Mouse (Mus musculus) liver, embryonic 16.5 days (tissue): ENCODE data around the gene Vdr. TPM values are rescaled to one million over a fixed set of nuclear protein-coding genes. Genes with fewer than 3 reads are reported as not detected.

ENCODE experiments used
- ATAC-seq: fragments of 200-750 bp; cut with Nextera tagmentation; 2 replicates; pipeline ENCODE4 v1.8.0; 2017; ENCODE audit warnings: low read depth, mild to moderate bottlenecking, moderate number of reproducible peaks, moderate library complexity
- H3K27ac ChIP-seq: fragments of 300-500 bp; sonication (generic); 2 replicates; pipeline ENCODE4 v1.5.1; 2014; ENCODE audit warnings: mild to moderate bottlenecking, low read length
- H3K27me3 ChIP-seq: fragments of 300-500 bp; sonication (generic); 2 replicates; pipeline ENCODE4 v1.6.1; 2014; ENCODE audit warnings: low read depth, low read length, mixed read lengths; ENCODE audit not compliant: control insufficient read depth, insufficient read depth
- H3K36me3 ChIP-seq: fragments of 300-500 bp; sonication (generic); 2 replicates; pipeline ENCODE4 v1.6.1; 2014; ENCODE audit warnings: mild to moderate bottlenecking; ENCODE audit not compliant: control insufficient read depth, insufficient read depth
- H3K4me1 ChIP-seq: fragments of 300-500 bp; sonication (generic); 2 replicates; pipeline ENCODE4 v1.6.1; 2014; ENCODE audit warnings: low read depth, low read length, mixed read lengths; ENCODE audit not compliant: control insufficient read depth
- H3K4me2 ChIP-seq: fragments of 300-500 bp; sonication (generic); 2 replicates; pipeline ENCODE4 v1.6.1; 2014; ENCODE audit warnings: low read depth, low read length, mixed read lengths
- H3K4me3 ChIP-seq: fragments of 300-500 bp; sonication (generic); 2 replicates; pipeline ENCODE4 v1.5.1; 2014; ENCODE audit warnings: low read depth, mild to moderate bottlenecking, low read length
- H3K9ac ChIP-seq: fragments of 300-500 bp; sonication (generic); 2 replicates; pipeline ENCODE4 v1.6.1; 2014; ENCODE audit warnings: low read depth, low read length
- H3K9me3 ChIP-seq: fragments of 300-500 bp; sonication (generic); replicated peaks from 2 replicates; pipeline ENCODE4 v1.6.1; 2016; ENCODE audit warnings: low read length; ENCODE audit not compliant: control insufficient read depth
- WGBS: fragments of 180-500 bp; shearing (Covaris S2); extraction: QIAGEN DNeasy Blood & Tissue Kit; methylation state at CpG from one replicate; pipeline ENCODE4 v1.1.7; 2014; ENCODE audit not compliant: insufficient replicate concordance; 5-methylcytosine and 5-hydroxymethylcytosine counted together
- polyA plus RNA-seq: library from polyadenylated mRNA; unstranded; fragments of >200 nt; fragmentation: Nextera tagmentation; extraction: Ambion mirVana; gene quantifications from 2 replicates; pipeline ENCODE4 v1.2.1, GENCODE M21; 2015

Vdr gene
- polyA plus RNA-seq, 1 experiment from 2014 or later: 0.13 TPM

GRCm38 (mm10) chr15:97898791-97899190 lies 11.6 kb downstream of the Vdr start:
- 44% methylated on average over 5 of the region's 5 CpGs for WGBS
- no peaks in the 10 kb centered on the region for H3K9me3 ChIP-seq
- no peak overlapping the region for H3K27ac ChIP-seq

GRCm38 (mm10) chr15:97896861-97897654 lies 13.4 kb downstream of the Vdr start:
- H3K27me3 ChIP-seq: no peaks in the 10 kb centered on the region
- no peaks in the 10 kb centered on the region for H3K36me3 ChIP-seq
- WGBS: 67% methylated on average over 16 of the region's 16 CpGs
- no peaks in the 10 kb centered on the region for H3K4me1 ChIP-seq
- no peak overlapping the region for H3K4me3 ChIP-seq
- H3K9ac ChIP-seq: no peak overlapping the region
- ATAC-seq: no peak
- no peaks in the 10 kb centered on the region for H3K9me3 ChIP-seq
- no peak overlapping the region for H3K4me2 ChIP-seq
- H3K27ac ChIP-seq: no peak overlapping the region

More at GRCm38 (mm10) chr15:97898791-97899190, 11.6 kb downstream of the Vdr start:
- H3K36me3 ChIP-seq: no peaks in the 10 kb centered on the region
- H3K9ac ChIP-seq: no peak overlapping the region
- H3K4me2 ChIP-seq: no peak overlapping the region
- no peak overlapping the region for H3K4me3 ChIP-seq
- no peaks in the 10 kb centered on the region for H3K27me3 ChIP-seq
- no peak for ATAC-seq
- no peaks in the 10 kb centered on the region for H3K4me1 ChIP-seq

DNA sequence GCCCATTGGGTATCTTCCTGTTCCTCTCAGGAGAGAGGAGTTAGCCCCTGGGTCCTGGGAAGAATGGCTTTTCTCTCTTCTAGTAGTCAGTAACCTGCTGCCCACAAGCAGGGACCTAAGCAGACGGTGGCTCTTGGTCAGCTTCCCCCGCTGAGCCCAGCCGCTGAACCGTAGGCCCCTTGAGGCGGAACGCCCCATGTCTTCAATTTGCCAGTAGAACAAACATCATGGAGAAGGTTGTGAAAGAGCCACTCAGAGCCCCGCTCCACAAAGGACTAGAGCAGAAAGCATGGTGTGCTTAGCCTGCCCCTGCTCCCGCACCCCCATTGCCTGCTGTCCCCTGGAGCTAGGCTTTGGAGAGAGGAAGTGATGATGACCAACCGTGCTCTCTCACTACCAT lies 14.1 kb downstream of the Vdr start:
- no peaks in the 10 kb centered on the region for H3K9me3 ChIP-seq
- no peak for ATAC-seq
- H3K4me1 ChIP-seq: no peaks in the 10 kb centered on the region
- no peak overlapping the region for H3K4me2 ChIP-seq
- WGBS: 76% methylated on average over 9 of the region's 9 CpGs
- no peaks in the 10 kb centered on the region for H3K27me3 ChIP-seq
- H3K36me3 ChIP-seq: no peaks in the 10 kb centered on the region
- no peak overlapping the region for H3K27ac ChIP-seq
- no peak overlapping the region for H3K9ac ChIP-seq
- H3K4me3 ChIP-seq: no peak overlapping the region

DNA sequence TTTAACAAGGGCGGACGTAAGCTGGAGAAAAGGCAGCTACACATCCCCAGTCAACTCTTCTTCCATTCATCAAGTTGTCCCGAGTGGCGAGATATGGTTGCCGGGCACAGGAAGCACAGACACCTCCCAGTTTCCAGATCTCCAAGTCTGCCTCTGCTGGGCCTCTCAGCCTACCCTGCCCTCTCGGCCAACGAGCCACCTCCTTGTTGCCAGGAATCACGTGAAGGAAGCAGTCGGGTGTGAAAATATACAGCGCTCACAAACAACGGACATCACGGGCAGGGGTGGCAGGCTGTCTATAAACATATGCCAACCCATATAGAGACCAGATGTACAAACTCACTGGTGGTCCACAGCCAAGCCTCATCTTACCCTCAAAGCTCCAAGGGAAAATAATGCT lies 14.6 kb downstream of the Vdr start:
- no peak for ATAC-seq
- H3K4me3 ChIP-seq: no peak overlapping the region
- no peaks in the 10 kb centered on the region for H3K4me1 ChIP-seq
- H3K9me3 ChIP-seq: no peaks in the 10 kb centered on the region
- H3K4me2 ChIP-seq: no peak overlapping the region
- WGBS: 61% methylated on average over 12 of the region's 12 CpGs
- H3K36me3 ChIP-seq: no peaks in the 10 kb centered on the region
- H3K9ac ChIP-seq: no peak overlapping the region
- H3K27me3 ChIP-seq: no peaks in the 10 kb centered on the region
- no peak overlapping the region for H3K27ac ChIP-seq

DNA sequence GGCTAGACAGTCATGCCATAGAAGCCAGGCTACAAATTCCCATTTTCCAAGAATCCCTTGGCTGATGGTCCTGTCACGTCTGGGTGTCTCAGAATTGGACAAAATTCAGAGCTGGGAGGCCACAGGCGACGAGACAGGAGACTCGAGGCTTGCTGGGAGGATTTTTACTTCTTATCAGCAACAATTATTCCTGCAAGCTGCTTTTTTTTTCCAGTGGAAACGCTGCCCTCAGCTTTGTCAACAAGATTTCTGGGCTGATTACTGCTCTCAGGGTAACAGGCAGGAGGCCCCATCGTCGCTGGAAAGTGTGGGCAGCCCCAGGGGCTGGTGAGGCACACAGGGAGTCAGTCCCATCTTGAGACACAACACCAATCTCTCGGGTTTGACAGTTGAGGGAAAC lies 17.9 kb downstream of the Vdr start:
- Histone ChIP-seq H3K27me3 (no peaks in the 10 kb centered on the region), H3K9ac (no peak overlapping the region), H3K4me2 (no peak overlapping the region), H3K36me3 (no peaks in the 10 kb centered on the region), H3K4me3 (no peak overlapping the region), H3K4me1 (no peaks in the 10 kb centered on the region), H3K27ac (no peak overlapping the region), H3K9me3 (no peaks in the 10 kb centered on the region)
- 13% methylated on average over 8 of the region's 8 CpGs for WGBS
- ATAC-seq: no peak

- 81% methylated on average over 10 of the region's 10 CpGs for WGBS
- Histone ChIP-seq H3K9me3 (no peaks in the 10 kb centered on the region), H3K4me3 (no peak overlapping the region), H3K27ac (no peak overlapping the region), H3K36me3 (no peaks in the 10 kb centered on the region), H3K4me2 (no peak overlapping the region), H3K27me3 (no peaks in the 10 kb centered on the region), H3K9ac (no peak overlapping the region), H3K4me1 (no peaks in the 10 kb centered on the region)
- ATAC-seq: no peak
Measured at GRCm38 (mm10) chr15:97890450-97890849, 20.0 kb downstream of the Vdr start.

GRCm38 (mm10) chr15:97890017-97890416 lies 20.4 kb downstream of the Vdr start:
- Histone ChIP-seq H3K9ac (no peak overlapping the region), H3K9me3 (no peaks in the 10 kb centered on the region), H3K4me1 (no peaks in the 10 kb centered on the region), H3K4me2 (no peak overlapping the region), H3K27me3 (no peaks in the 10 kb centered on the region), H3K4me3 (no peak overlapping the region), H3K36me3 (no peaks in the 10 kb centered on the region), H3K27ac (no peak overlapping the region)
- no peak for ATAC-seq
- WGBS: 54% methylated on average over 11 of the region's 11 CpGs

GRCm38 (mm10) chr15:97887541-97888016 lies 22.9 kb downstream of the Vdr start:
- no peaks in the 10 kb centered on the region for H3K4me1 ChIP-seq
- no peaks in the 10 kb centered on the region for H3K9me3 ChIP-seq
- H3K4me3 ChIP-seq: no peak overlapping the region
- H3K9ac ChIP-seq: no peak overlapping the region
- ATAC-seq: no peak
- no peaks in the 10 kb centered on the region for H3K27me3 ChIP-seq
- H3K27ac ChIP-seq: no peak overlapping the region
- H3K36me3 ChIP-seq: no peaks in the 10 kb centered on the region
- 68% methylated on average over 10 of the region's 10 CpGs for WGBS
- H3K4me2 ChIP-seq: no peak overlapping the region

DNA sequence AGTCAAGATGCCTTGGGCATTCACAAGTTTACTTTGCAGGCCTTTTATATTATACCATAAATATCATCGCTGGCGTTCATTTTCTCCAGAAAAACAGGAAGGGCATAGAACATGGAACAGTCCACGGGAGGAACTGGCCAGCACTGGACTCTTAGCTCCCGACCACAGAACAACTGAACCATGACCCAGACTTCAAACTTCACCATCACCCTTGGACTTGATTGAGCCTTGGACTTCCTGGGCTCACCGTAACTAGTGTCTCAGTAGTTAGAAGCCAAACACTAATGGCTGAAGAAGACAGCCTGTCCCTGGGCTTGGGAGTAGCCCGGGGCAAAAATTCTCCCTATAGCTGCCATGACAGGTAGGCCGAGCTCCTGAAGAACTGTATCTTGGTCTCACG lies 29.0 kb downstream of the Vdr start:
- ATAC-seq: no peak
- no peaks in the 10 kb centered on the region for H3K27me3 ChIP-seq

More for the DNA sequence above, 29.0 kb downstream of the Vdr start:
- Histone ChIP-seq H3K9me3 (no peaks in the 10 kb centered on the region), H3K9ac (no peak overlapping the region), H3K4me3 (no peak overlapping the region), H3K36me3 (no peaks in the 10 kb centered on the region), H3K27ac (no peak overlapping the region), H3K4me1 (no peaks in the 10 kb centered on the region), H3K4me2 (no peak overlapping the region)
- WGBS: 69% methylated on average over 8 of the region's 8 CpGs
